Mouse (Mus musculus) forebrain, embryonic 15.5 days (tissue): ENCODE measurements around the gene Plcg2. TPM values are rescaled to one million over a fixed set of nuclear protein-coding genes. Genes with fewer than 3 reads are reported as not detected.

Experiments
- ATAC-seq: fragments of 200-750 bp; cut with Nextera tagmentation; replicated peaks from 2 replicates; pipeline ENCODE4 v1.8.0; 2017; ENCODE audit warnings: mild to moderate bottlenecking, moderate TSS enrichment, moderate library complexity
- H3K27ac ChIP-seq: fragments of 300-500 bp; sonication (generic); replicated peaks from 2 replicates; pipeline ENCODE4 v1.5.1; 2015; ENCODE audit warnings: mild to moderate bottlenecking, inconsistent platforms
- H3K27me3 ChIP-seq: fragments of 300-500 bp; sonication (generic); 2 replicates; pipeline ENCODE4 v1.6.1; 2015; ENCODE audit warnings: inconsistent platforms
- H3K36me3 ChIP-seq: fragments of 300-500 bp; sonication (generic); 2 replicates; pipeline ENCODE4 v1.6.1; 2015; ENCODE audit warnings: mild to moderate bottlenecking, inconsistent platforms
- H3K4me1 ChIP-seq: fragments of 300-500 bp; sonication (generic); 2 replicates; pipeline ENCODE4 v1.6.1; 2015; ENCODE audit warnings: inconsistent platforms
- H3K4me2 ChIP-seq: fragments of 300-500 bp; sonication (generic); replicated peaks from 2 replicates; pipeline ENCODE4 v1.6.1; 2015; ENCODE audit warnings: mild to moderate bottlenecking, inconsistent platforms
- H3K4me3 ChIP-seq: fragments of 300-500 bp; sonication (generic); 2 replicates; pipeline ENCODE4 v1.5.1; 2015; ENCODE audit warnings: mild to moderate bottlenecking, inconsistent platforms
- H3K9ac ChIP-seq: fragments of 300-500 bp; sonication (generic); replicated peaks from 2 replicates; pipeline ENCODE4 v1.6.1; 2015; ENCODE audit warnings: mild to moderate bottlenecking, inconsistent platforms
- H3K9me3 ChIP-seq: fragments of 300-500 bp; sonication (generic); 2 replicates; pipeline ENCODE4 v1.6.1; 2016; ENCODE audit warnings: inconsistent platforms
- WGBS: fragments of 180-500 bp; shearing (Covaris S2); methylation state at CpG from one replicate; pipeline ENCODE4 v1.1.7; 2015; ENCODE audit warnings: mixed read lengths; 5-methylcytosine and 5-hydroxymethylcytosine counted together
- polyA plus RNA-seq: library from polyadenylated mRNA; unstranded; fragments of >200 nt; fragmentation: Nextera tagmentation; extraction: Ambion mirVana; gene quantifications from 2 replicates; pipeline ENCODE4 v1.2.1, GENCODE M21; 2015

Gene Plcg2
- polyA plus RNA-seq, 1 experiment from 2014 or later: 0.89 TPM

- no peaks in the 10 kb centered on the region for H3K9me3 ChIP-seq
- H3K27me3 ChIP-seq: no peaks in the 10 kb centered on the region
- peaks cover 14% of the 10 kb centered on the region for H3K4me1 ChIP-seq
- peak overlapping the region; percentile 86 for H3K27ac ChIP-seq
- H3K36me3 ChIP-seq: no peaks in the 10 kb centered on the region
- WGBS: under 1% methylated on average over 8 of the region's 14 CpGs
- H3K4me3 ChIP-seq: peak overlapping the region; percentile 34
- ATAC-seq: peak; percentile 92
- H3K9ac ChIP-seq: peak overlapping the region; percentile 50
- peak overlapping the region; percentile 60 for H3K4me2 ChIP-seq
Observed at GRCm38 (mm10) chr8:117470342-117470781, 27.7 kb upstream of the Plcg2 start.

- Histone ChIP-seq H3K27ac (no peak overlapping the region), H3K36me3 (no peaks in the 10 kb centered on the region), H3K27me3 (no peaks in the 10 kb centered on the region), H3K9ac (0 out of 2 replicates have a peak overlapping the region, but pooled peaks have one; percentile 50), H3K4me3 (no peak overlapping the region), H3K4me2 (no peak overlapping the region), H3K4me1 (peaks cover 14% of the 10 kb centered on the region), H3K9me3 (no peaks in the 10 kb centered on the region)
- peak; percentile 36; the same call in 1 of the 2 replicates for ATAC-seq
- 21% methylated on average over 3 of the region's 3 CpGs for WGBS
Observed at GRCm38 (mm10) chr8:117471174-117471573, 26.9 kb upstream of the Plcg2 start.

DNA sequence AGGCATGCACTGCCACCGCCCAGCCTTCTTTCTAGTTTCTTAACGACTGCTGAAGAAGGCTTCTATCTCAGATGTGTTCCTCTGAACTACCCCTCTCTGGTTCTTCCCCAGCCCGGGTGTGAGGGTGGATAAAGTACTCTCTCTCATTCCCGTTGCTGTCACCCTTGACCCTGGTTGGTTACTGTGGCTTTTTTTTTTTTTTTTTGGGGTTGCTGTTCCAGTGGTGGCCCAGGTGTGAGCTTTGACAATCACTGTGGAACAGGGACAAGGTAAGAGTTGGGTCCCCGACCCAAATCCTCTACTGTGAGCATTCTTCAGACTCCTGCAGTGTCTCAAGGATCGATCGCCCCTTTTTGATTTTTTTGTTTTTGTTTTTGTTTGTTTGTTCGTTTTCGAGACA, 26.4 kb upstream of the Plcg2 start:
- no peak overlapping the region for H3K9ac ChIP-seq
- no peak overlapping the region for H3K4me3 ChIP-seq
- H3K27ac ChIP-seq: no peak overlapping the region
- H3K4me2 ChIP-seq: no peak overlapping the region
- WGBS: 78% methylated on average over 9 of the region's 9 CpGs
- H3K9me3 ChIP-seq: no peaks in the 10 kb centered on the region
- ATAC-seq: no peak
- H3K4me1 ChIP-seq: peaks cover 14% of the 10 kb centered on the region
- no peaks in the 10 kb centered on the region for H3K36me3 ChIP-seq
- H3K27me3 ChIP-seq: no peaks in the 10 kb centered on the region

DNA sequence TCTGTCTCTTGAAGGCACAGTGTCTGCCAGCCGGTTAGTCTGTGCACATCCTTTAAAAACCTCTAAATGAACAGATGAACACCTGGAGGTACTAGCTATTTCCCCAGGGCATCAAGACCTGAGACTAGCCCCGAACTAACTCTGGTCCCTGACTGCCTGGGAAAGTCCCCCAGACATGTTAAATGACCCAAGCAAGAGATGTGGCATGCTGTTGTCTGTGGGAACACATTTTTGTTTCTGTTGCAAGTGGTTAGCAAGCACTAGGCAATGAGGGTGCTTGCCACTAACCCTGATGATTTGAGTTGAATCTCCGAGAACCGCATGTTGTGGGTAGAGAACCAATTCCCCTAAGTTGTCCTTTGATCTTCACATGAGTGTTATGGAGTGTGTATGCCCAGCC, 25.8 kb upstream of the Plcg2 start:
- H3K9ac ChIP-seq: no peak overlapping the region
- no peaks in the 10 kb centered on the region for H3K36me3 ChIP-seq
- 92% methylated on average over 4 of the region's 4 CpGs for WGBS
- no peak for ATAC-seq
- H3K4me1 ChIP-seq: peaks cover 14% of the 10 kb centered on the region
- no peak overlapping the region for H3K27ac ChIP-seq
- H3K4me3 ChIP-seq: no peak overlapping the region
- H3K4me2 ChIP-seq: no peak overlapping the region
- H3K27me3 ChIP-seq: no peaks in the 10 kb centered on the region
- no peaks in the 10 kb centered on the region for H3K9me3 ChIP-seq

DNA sequence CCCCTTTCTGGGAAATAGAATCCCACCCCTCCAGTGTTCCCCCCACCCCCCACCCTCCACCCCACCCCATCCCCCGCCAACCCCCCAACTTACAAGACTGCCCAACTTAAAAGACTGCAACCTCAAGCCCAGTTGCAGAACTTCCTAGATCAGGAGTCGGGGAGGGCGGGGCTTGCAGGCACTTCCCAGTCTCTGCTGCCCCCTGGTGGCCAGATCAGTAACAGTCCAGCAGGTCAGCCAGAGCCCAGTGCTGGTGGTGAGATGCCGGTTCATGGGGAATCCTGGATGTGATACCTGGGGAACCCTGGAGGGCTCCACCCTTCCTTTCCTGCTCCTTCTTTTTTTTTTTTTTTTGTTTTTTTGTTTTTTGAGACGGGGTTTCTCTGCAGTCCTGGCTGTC, 23.1 kb upstream of the Plcg2 start:
- Histone ChIP-seq H3K27ac (no peak overlapping the region), H3K36me3 (no peaks in the 10 kb centered on the region), H3K9ac (no peak overlapping the region), H3K4me3 (no peak overlapping the region), H3K27me3 (no peaks in the 10 kb centered on the region), H3K4me2 (no peak overlapping the region), H3K4me1 (peaks cover 11% of the 10 kb centered on the region), H3K9me3 (no peaks in the 10 kb centered on the region)
- 0% methylated on average over 5 of the region's 5 CpGs for WGBS
- ATAC-seq: peak; percentile 35; the same call in 1 of the 2 replicates

DNA sequence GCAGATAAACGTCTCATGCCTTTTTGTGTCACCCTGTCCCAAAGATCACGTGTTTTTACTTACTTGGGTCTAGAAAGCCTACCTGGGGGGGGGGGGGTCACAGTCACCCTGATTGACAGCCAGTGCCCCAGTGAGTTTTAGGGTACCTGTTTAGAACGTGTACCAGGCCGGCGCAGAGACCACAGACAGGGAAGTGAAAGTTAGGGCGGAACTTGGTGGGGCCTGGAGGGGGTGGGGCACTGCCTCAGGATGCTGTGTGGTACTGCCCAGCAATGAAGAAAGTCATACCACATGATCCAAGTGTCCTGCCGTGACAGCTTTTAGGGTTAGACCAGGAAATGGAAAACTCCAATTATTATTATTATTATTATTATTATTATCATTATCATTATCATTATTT, 22.3 kb upstream of the Plcg2 start:
- no peak for ATAC-seq
- Histone ChIP-seq H3K36me3 (no peaks in the 10 kb centered on the region), H3K27ac (no peak overlapping the region), H3K27me3 (no peaks in the 10 kb centered on the region), H3K9ac (no peak overlapping the region), H3K4me1 (peaks cover 2% of the 10 kb centered on the region), H3K4me3 (no peak overlapping the region), H3K9me3 (no peaks in the 10 kb centered on the region), H3K4me2 (no peak overlapping the region)
- WGBS: 81% methylated on average over 7 of the region's 7 CpGs

DNA sequence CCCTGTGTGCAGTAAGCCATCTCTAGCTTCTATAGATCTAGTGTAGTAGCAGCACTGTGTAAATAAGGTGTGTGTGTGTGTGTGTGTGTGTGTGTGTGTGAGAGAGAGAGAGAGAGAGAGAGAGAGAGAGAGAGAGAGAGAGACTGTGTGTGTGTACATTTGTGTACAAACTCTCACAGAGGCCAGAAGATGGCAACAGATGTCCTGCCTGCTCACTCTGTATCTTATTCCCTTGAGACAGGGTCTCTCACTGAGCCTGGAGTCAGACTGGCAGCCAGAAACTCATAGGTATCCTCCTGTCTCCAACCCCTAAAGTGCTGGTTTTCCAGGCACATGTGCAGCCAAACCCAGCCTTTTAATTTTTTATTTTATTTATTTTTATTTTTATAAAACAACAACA, 20.0 kb upstream of the Plcg2 start:
- no peak overlapping the region for H3K27ac ChIP-seq
- H3K9me3 ChIP-seq: no peaks in the 10 kb centered on the region
- H3K9ac ChIP-seq: no peak overlapping the region
- H3K4me1 ChIP-seq: no peaks in the 10 kb centered on the region
- no peaks in the 10 kb centered on the region for H3K36me3 ChIP-seq
- no peaks in the 10 kb centered on the region for H3K27me3 ChIP-seq
- H3K4me3 ChIP-seq: no peak overlapping the region
- no peak overlapping the region for H3K4me2 ChIP-seq
- no peak for ATAC-seq

DNA sequence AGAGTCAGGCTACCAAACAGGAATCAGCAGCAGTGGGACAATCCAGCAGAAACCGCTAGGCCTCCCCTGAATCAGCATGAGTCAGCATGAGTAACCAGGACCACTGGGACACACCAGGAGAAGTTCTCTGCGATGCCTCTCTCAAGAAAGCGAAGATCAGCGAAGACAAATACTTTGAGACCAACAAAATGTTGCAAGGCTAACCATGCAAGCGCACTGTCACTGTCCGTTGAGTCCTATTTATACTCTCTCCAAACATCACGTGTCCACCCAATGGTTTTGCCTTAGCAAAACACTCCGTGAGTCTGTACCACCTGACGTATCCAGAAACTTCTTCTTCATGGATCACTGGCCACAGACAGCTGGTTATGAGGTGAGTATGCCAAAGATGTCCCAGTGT, 18.1 kb upstream of the Plcg2 start:
- Histone ChIP-seq H3K9me3 (no peaks in the 10 kb centered on the region), H3K4me2 (no peak overlapping the region), H3K27me3 (no peaks in the 10 kb centered on the region), H3K4me3 (no peak overlapping the region), H3K36me3 (no peaks in the 10 kb centered on the region), H3K27ac (no peak overlapping the region), H3K4me1 (no peaks in the 10 kb centered on the region), H3K9ac (no peak overlapping the region)
- no peak for ATAC-seq
- WGBS: 95% methylated on average over 9 of the region's 9 CpGs

DNA sequence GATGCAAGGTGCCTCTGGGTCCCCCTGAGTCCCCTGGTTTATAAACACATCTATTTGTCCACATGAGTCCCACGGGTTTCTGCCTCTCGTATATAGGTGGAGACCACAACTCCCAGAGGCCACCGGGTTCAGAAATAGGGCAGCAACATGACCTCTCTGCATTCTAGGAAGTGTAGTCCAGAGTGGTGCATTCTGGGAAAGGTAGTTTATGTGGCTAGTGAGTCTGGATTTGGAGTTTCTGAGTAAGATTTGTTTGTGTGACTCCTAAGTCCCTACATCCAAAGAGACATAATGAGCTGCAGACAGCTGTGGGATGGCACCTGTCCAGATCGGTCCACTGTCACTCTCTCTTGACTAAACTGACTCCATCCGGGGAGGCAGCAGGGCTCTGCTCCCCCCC, 17.6 kb upstream of the Plcg2 start:
- H3K4me1 ChIP-seq: no peaks in the 10 kb centered on the region
- ATAC-seq: no peak

GRCm38 (mm10) chr8:117481830-117482229, 16.3 kb upstream of the Plcg2 start:
- no peak overlapping the region for H3K4me3 ChIP-seq
- H3K4me1 ChIP-seq: no peaks in the 10 kb centered on the region
- no peak overlapping the region for H3K27ac ChIP-seq
- H3K36me3 ChIP-seq: no peaks in the 10 kb centered on the region
- 85% methylated on average over 5 of the region's 5 CpGs for WGBS
- no peak overlapping the region for H3K9ac ChIP-seq
- H3K4me2 ChIP-seq: no peak overlapping the region
- ATAC-seq: no peak
- no peaks in the 10 kb centered on the region for H3K9me3 ChIP-seq
- no peaks in the 10 kb centered on the region for H3K27me3 ChIP-seq

More for the DNA sequence above, 17.6 kb upstream of the Plcg2 start:
- H3K4me3 ChIP-seq: no peak overlapping the region
- H3K4me2 ChIP-seq: no peak overlapping the region
- no peaks in the 10 kb centered on the region for H3K27me3 ChIP-seq
- WGBS: 59% methylated on average over 5 of the region's 5 CpGs
- H3K27ac ChIP-seq: no peak overlapping the region
- H3K36me3 ChIP-seq: no peaks in the 10 kb centered on the region
- no peaks in the 10 kb centered on the region for H3K9me3 ChIP-seq
- no peak overlapping the region for H3K9ac ChIP-seq

DNA sequence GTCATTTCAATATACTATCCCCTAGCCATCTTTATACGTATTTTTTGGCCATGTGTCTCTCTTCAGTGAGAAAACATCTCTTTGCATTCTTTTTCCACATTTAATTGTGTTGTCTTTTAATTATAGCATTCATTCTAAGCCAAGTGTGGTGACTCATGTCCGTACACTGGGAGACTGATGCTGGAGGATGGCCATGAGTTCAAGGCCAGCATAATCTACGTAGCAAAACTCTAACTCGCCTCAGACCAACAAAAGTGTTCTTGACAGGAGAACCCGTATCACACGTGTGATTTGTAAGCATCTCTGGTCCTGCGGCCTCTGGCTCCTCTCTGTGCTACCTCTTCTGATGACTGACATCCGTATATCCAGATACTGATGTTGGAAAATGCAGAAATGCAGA, 13.4 kb upstream of the Plcg2 start:
- no peaks in the 10 kb centered on the region for H3K4me1 ChIP-seq
- no peak overlapping the region for H3K9ac ChIP-seq
- no peak overlapping the region for H3K4me2 ChIP-seq
- H3K27me3 ChIP-seq: no peaks in the 10 kb centered on the region
- no peaks in the 10 kb centered on the region for H3K36me3 ChIP-seq
- no peaks in the 10 kb centered on the region for H3K9me3 ChIP-seq
- no peak for ATAC-seq
- 89% methylated on average over 8 of the region's 8 CpGs for WGBS
- no peak overlapping the region for H3K27ac ChIP-seq
- H3K4me3 ChIP-seq: no peak overlapping the region

DNA sequence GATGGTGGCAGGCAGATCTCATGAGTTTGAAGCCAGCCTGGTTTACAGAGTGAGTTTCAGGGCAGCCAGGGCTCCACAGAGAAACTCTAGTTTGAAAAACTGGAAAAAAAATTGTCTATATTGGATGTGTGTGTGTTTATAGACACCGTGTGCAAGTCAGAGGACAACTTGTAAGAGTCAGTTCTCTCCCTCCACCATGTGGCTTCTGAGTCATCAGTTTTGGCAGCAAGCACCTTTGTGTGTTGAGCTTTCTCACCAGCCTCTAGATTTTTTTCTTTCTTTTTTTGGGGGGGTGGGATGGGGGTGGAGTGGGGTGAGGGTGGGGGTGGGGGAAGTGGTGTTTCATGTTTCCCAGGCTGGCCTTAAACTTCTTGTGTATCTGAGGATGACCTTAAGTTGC, 12.8 kb upstream of the Plcg2 start:
- no peaks in the 10 kb centered on the region for H3K9me3 ChIP-seq
- no peak overlapping the region for H3K9ac ChIP-seq
- ATAC-seq: no peak
- H3K36me3 ChIP-seq: no peaks in the 10 kb centered on the region
- no peak overlapping the region for H3K4me2 ChIP-seq
- no peak overlapping the region for H3K27ac ChIP-seq
- 94% methylated on average over 1 of the region's 1 CpGs for WGBS
- no peak overlapping the region for H3K4me3 ChIP-seq
- no peaks in the 10 kb centered on the region for H3K27me3 ChIP-seq
- H3K4me1 ChIP-seq: no peaks in the 10 kb centered on the region

DNA sequence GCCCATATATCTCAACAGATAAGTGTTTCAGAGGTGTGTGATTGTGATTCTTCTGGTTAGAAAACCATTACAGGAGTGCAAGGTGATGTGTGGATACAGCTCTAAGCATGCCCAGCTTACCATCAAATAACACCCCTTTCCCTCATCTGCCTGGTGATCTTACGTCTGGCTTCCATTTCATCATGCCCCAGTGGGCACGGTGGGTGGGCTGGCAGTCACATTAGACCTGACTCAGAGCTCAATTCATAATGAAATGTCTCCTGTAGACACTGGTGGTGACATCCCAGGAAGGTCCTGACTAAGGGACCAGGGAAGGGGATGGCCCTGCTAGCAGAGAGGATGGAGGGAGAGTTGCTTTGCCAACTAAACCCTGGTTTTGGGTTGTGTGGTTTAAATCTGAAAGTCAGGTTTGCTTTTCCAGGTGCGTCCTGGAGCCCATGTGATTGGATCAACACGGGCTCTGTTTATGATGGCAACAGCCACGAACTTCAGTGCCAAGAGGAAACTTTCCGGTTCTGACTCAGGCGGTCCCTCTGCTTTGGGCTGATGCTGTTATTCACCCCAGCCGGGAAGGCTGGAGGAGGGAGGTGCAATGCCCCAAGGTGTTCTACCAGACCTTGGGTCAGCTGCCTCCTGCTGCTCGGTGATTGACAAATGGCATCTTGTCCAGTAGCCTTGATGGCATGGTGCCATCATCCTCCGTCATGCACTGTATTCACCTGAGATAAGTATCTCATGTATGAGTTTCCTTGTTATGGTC, 9.7 kb upstream of the Plcg2 start:
- H3K27ac ChIP-seq: no peak overlapping the region
- H3K9ac ChIP-seq: no peak overlapping the region
- H3K27me3 ChIP-seq: no peaks in the 10 kb centered on the region
- no peaks in the 10 kb centered on the region for H3K4me1 ChIP-seq
- H3K4me3 ChIP-seq: no peak overlapping the region
- no peak for ATAC-seq
- H3K9me3 ChIP-seq: no peaks in the 10 kb centered on the region
- H3K36me3 ChIP-seq: no peaks in the 10 kb centered on the region
- no peak overlapping the region for H3K4me2 ChIP-seq
- 86% methylated on average over 10 of the region's 10 CpGs for WGBS
